Mouse (Mus musculus): ENCODE results near the gene Sv2b.

- TF ChIP-seq CTCF (IDR thresholded peaks at IDR 0.05; ENCODE audit: control insufficient read depth, insufficient read depth, low read length) (no peak), POLR2A (IDR thresholded peaks at IDR 0.05; ENCODE audit: borderline replicate concordance, control insufficient read depth, low read depth, low read length) (no peak)
Measured at GRCm38 (mm10) chr7:75296688-75297119, 12.4 kb downstream of the Sv2b start.

Measured in bone marrow, adult 2 months (tissue).